Mouse (Mus musculus): Measurements from ENCODE around the gene Trpm4. TPM values are rescaled to one million over a fixed set of nuclear protein-coding genes. Genes with fewer than 3 reads are reported as not detected.
A peak's percentile ranks its signal among the peaks of the same experiment; 100 is the strongest.

The Trpm4 gene
- polyA plus RNA-seq, 1 experiment from 2014 or later: 21.9 TPM

GRCm38 (mm10) chr7:45323069-45323468 lies 10.5 kb downstream of the Trpm4 start:
- Histone ChIP-seq H3K27me3 (replicated peaks; ENCODE audit: insufficient read depth, low read length) (no peaks in the 10 kb centered on the region), H3K4me3 (ENCODE audit: low read depth, low read length) (no peak overlapping the region), H3K4me2 (replicated peaks; ENCODE audit: low read depth, low read length) (no peak overlapping the region), H3K9ac (replicated peaks; ENCODE audit: low read depth) (no peak overlapping the region), H3K27ac (ENCODE audit: low read length) (no peak overlapping the region), H3K4me1 (ENCODE audit: insufficient read depth, low read depth, low read length) (no peaks in the 10 kb centered on the region), H3K36me3 (ENCODE audit: insufficient read depth, low read length) (peaks cover 8% of the 10 kb centered on the region; the same call in 1 of the 2 replicates), H3K9me3 (ENCODE audit: low read length) (no peaks in the 10 kb centered on the region)
- WGBS: 94% methylated on average over 5 of the region's 5 CpGs
- DNase-seq (ENCODE audit: low spot score): no peak
- no peak for ATAC-seq
- no peak for TF ChIP-seq CTCF (IDR thresholded peaks at IDR 0.05)
- TF ChIP-seq EP300 (IDR thresholded peaks at IDR 0.05): no peak

- WGBS: 78% methylated on average over 4 of the region's 4 CpGs
- TF ChIP-seq EP300 (IDR thresholded peaks at IDR 0.05) (no peak), CTCF (IDR thresholded peaks at IDR 0.05) (no peak)
These were observed 11.3 kb downstream of the Trpm4 start for GRCm38 (mm10) chr7:45322245-45322644.

GRCm38 (mm10) chr7:45316536-45316935 lies 17.0 kb downstream of the Trpm4 start:
- no peak overlapping the region for H3K9ac ChIP-seq (replicated peaks; ENCODE audit: low read depth)
- ATAC-seq (peak; percentile 68), DNase-seq (ENCODE audit: low spot score) (peak; percentile 73)
- no peaks in the 10 kb centered on the region for H3K9me3 ChIP-seq (ENCODE audit: low read length)
- TF ChIP-seq EP300 (IDR thresholded peaks at IDR 0.05) (no peak), CTCF (IDR thresholded peaks at IDR 0.05) (no peak)
- H3K27me3 ChIP-seq (replicated peaks; ENCODE audit: insufficient read depth, low read length): no peaks in the 10 kb centered on the region
- H3K36me3 ChIP-seq (ENCODE audit: insufficient read depth, low read length): peaks cover 3% of the 10 kb centered on the region; the same call in 1 of the 2 replicates
- WGBS: 74% methylated on average over 14 of the region's 14 CpGs
- no peaks in the 10 kb centered on the region; the same call in 1 of the 2 replicates for H3K4me1 ChIP-seq (ENCODE audit: insufficient read depth, low read depth, low read length)
- no peak overlapping the region for H3K4me2 ChIP-seq (replicated peaks; ENCODE audit: low read depth, low read length)
- H3K27ac ChIP-seq (ENCODE audit: low read length): no peak overlapping the region
- no peak overlapping the region for H3K4me3 ChIP-seq (ENCODE audit: low read depth, low read length)

More at GRCm38 (mm10) chr7:45322245-45322644, 11.3 kb downstream of the Trpm4 start:
- Histone ChIP-seq H3K27me3 (replicated peaks; ENCODE audit: insufficient read depth, low read length) (no peaks in the 10 kb centered on the region), H3K4me3 (ENCODE audit: low read depth, low read length) (no peak overlapping the region), H3K9ac (replicated peaks; ENCODE audit: low read depth) (no peak overlapping the region), H3K27ac (ENCODE audit: low read length) (no peak overlapping the region), H3K4me2 (replicated peaks; ENCODE audit: low read depth, low read length) (no peak overlapping the region), H3K9me3 (ENCODE audit: low read length) (no peaks in the 10 kb centered on the region), H3K4me1 (ENCODE audit: insufficient read depth, low read depth, low read length) (no peaks in the 10 kb centered on the region), H3K36me3 (ENCODE audit: insufficient read depth, low read length) (peaks cover 8% of the 10 kb centered on the region; the same call in 1 of the 2 replicates)
- no peak for ATAC-seq
- no peak for DNase-seq (ENCODE audit: low spot score)

GRCm38 (mm10) chr7:45315182-45315701 lies 18.3 kb downstream of the Trpm4 start:
- H3K9me3 ChIP-seq (ENCODE audit: low read length): no peaks in the 10 kb centered on the region
- H3K4me3 ChIP-seq (ENCODE audit: low read depth, low read length): no peak overlapping the region
- no peak overlapping the region for H3K9ac ChIP-seq (replicated peaks; ENCODE audit: low read depth)
- no peak overlapping the region for H3K27ac ChIP-seq (ENCODE audit: low read length)
- no peaks in the 10 kb centered on the region; the same call in 1 of the 2 replicates for H3K4me1 ChIP-seq (ENCODE audit: insufficient read depth, low read depth, low read length)
- H3K4me2 ChIP-seq (replicated peaks; ENCODE audit: low read depth, low read length): no peak overlapping the region
- 86% methylated on average over 10 of the region's 10 CpGs for WGBS
- H3K27me3 ChIP-seq (replicated peaks; ENCODE audit: insufficient read depth, low read length): no peaks in the 10 kb centered on the region
- DNase-seq (ENCODE audit: low spot score): no peak
- TF ChIP-seq EP300 (IDR thresholded peaks at IDR 0.05) (no peak), CTCF (IDR thresholded peaks at IDR 0.05) (no peak)
- peaks cover 3% of the 10 kb centered on the region; the same call in 1 of the 2 replicates for H3K36me3 ChIP-seq (ENCODE audit: insufficient read depth, low read length)
- no peak for ATAC-seq

- no peak for ATAC-seq
- TF ChIP-seq EP300 (IDR thresholded peaks at IDR 0.05) (no peak), CTCF (IDR thresholded peaks at IDR 0.05) (no peak)
- no peak for DNase-seq (ENCODE audit: low spot score)
- H3K36me3 ChIP-seq (ENCODE audit: insufficient read depth, low read length): peaks cover 3% of the 10 kb centered on the region; the same call in 1 of the 2 replicates
- H3K9me3 ChIP-seq (ENCODE audit: low read length): no peaks in the 10 kb centered on the region
- no peaks in the 10 kb centered on the region; the same call in 1 of the 2 replicates for H3K4me1 ChIP-seq (ENCODE audit: insufficient read depth, low read depth, low read length)
- no peak overlapping the region for H3K4me3 ChIP-seq (ENCODE audit: low read depth, low read length)
- H3K4me2 ChIP-seq (replicated peaks; ENCODE audit: low read depth, low read length): no peak overlapping the region
- 36% methylated on average over 9 of the region's 9 CpGs for WGBS
- no peak overlapping the region for H3K9ac ChIP-seq (replicated peaks; ENCODE audit: low read depth)
- no peaks in the 10 kb centered on the region for H3K27me3 ChIP-seq (replicated peaks; ENCODE audit: insufficient read depth, low read length)
- H3K27ac ChIP-seq (ENCODE audit: low read length): peak overlapping the region; percentile 48; the same call in 1 of the 2 replicates
These were observed 20.1 kb downstream of the Trpm4 start for GRCm38 (mm10) chr7:45313495-45313894.

- H3K36me3 ChIP-seq (ENCODE audit: insufficient read depth, low read length): peaks cover 3% of the 10 kb centered on the region; the same call in 1 of the 2 replicates
- DNase-seq (ENCODE audit: low spot score): peak; percentile 75
- no peak overlapping the region for H3K4me3 ChIP-seq (ENCODE audit: low read depth, low read length)
- WGBS: 22% methylated on average over 10 of the region's 10 CpGs
- no peak for TF ChIP-seq EP300 (IDR thresholded peaks at IDR 0.05)
- peak overlapping the region; percentile 48; the same call in 1 of the 2 replicates for H3K27ac ChIP-seq (ENCODE audit: low read length)
- no peaks in the 10 kb centered on the region; the same call in 1 of the 2 replicates for H3K4me1 ChIP-seq (ENCODE audit: insufficient read depth, low read depth, low read length)
- ATAC-seq: peak; percentile 54
- no peak overlapping the region for H3K4me2 ChIP-seq (replicated peaks; ENCODE audit: low read depth, low read length)
- no peaks in the 10 kb centered on the region for H3K9me3 ChIP-seq (ENCODE audit: low read length)
- H3K27me3 ChIP-seq (replicated peaks; ENCODE audit: insufficient read depth, low read length): no peaks in the 10 kb centered on the region
- no peak overlapping the region for H3K9ac ChIP-seq (replicated peaks; ENCODE audit: low read depth)
These were observed 20.7 kb downstream of the Trpm4 start for GRCm38 (mm10) chr7:45312686-45313453.

All from lung, postnatal 0 days (tissue).